Mouse (Mus musculus) thymus, adult 2 months (tissue): Measurements from ENCODE around the gene Phpt1.

Experiments used
- CTCF ChIP-seq: fragments of 200-500 bp; IDR thresholded peaks from 2 replicates; pipeline ENCODE4 v1.5.1; 2012; ENCODE audit warnings: mild to moderate bottlenecking, control low read depth, low read length, moderate library complexity, borderline replicate concordance; ENCODE audit not compliant: control insufficient read depth, poor library complexity, insufficient read depth; ENCODE audit errors: extremely low read depth
- POLR2A ChIP-seq: fragments of 200-500 bp; IDR thresholded peaks from 2 replicates; pipeline ENCODE4 v1.6.1; 2012; ENCODE audit warnings: mild to moderate bottlenecking, low read length, control low read depth, moderate library complexity; ENCODE audit not compliant: control insufficient read depth, poor library complexity, insufficient read depth; ENCODE audit errors: extremely low read depth

DNA sequence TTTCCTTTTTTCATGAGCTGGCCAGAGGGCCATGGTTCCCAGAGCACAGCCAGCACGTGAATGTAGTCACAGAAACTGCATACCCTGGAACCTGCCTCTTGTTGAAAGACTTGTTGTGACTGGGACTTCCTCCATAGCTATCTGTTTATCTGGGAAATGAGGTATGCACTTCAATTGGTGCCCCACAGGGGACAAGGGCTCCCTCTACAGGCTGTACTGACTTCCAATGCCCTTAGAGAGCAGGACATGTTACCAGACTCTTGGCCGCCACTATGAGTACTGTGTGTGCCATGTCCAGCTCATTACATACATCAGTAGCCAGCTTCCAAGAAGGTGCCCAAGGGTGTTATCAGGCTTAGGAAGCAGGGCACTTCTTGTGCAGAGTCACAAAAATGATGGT lies 16.8 kb upstream of the Phpt1 start:
- TF ChIP-seq CTCF (no peak), POLR2A (no peak)
